Mouse (Mus musculus): ENCODE results near the gene Add1. TPM values are rescaled to one million over a fixed set of nuclear protein-coding genes. Genes with fewer than 3 reads are reported as not detected.

The Add1 gene
- polyA plus RNA-seq (2012; ENCODE audit: low replicate concordance) = 389 and 449 TPM in 2 replicates

GRCm38 (mm10) chr5:34573268-34574221, at the start of gene Add1:
Gene Add1, plus strand, starts transcription at chr5:34573664.

GRCm38 (mm10) chr5:34525663-34526476, 47.6 kb upstream of the Add1 start, which contains the start of gene Sh3bp2:
Gene Sh3bp2, plus strand, starts transcription at chr5:34525838.

GRCm38 (mm10) chr5:34636481-34637287, 63.2 kb downstream of the Add1 start, which contains the start of gene Mfsd10:
Gene Mfsd10, minus strand, starts transcription at chr5:34637212.

GRCm38 (mm10) chr5:34659686-34660590, 86.5 kb downstream of the Add1 start, which contains the start of the genes Nop14 and Grk4:
Gene Nop14, minus strand, starts transcription at chr5:34660148.
Gene Grk4, plus strand, starts transcription at chr5:34660379.

Other genes starting within 250 kb of the Add1 start
- 12.1 and 21.7 TPM in 2 replicates for gene Rnf4, start 237.4 kb upstream of the Add1 start, polyA plus RNA-seq (2012; ENCODE audit: low replicate concordance)
- 15.1 and 17.8 TPM in 2 replicates for gene Fam193a, start 203.7 kb upstream of the Add1 start, polyA plus RNA-seq (2012; ENCODE audit: low replicate concordance)
- gene Tnip2, start 59.7 kb upstream of the Add1 start, polyA plus RNA-seq (2012; ENCODE audit: low replicate concordance) = 2.8 and 3.1 TPM in 2 replicates
- 20.9 and 24.2 TPM in 2 replicates for gene Sh3bp2, start 47.8 kb upstream of the Add1 start, polyA plus RNA-seq (2012; ENCODE audit: low replicate concordance)
- 612 and 1,034 TPM in 2 replicates for gene Mfsd10, start 63.5 kb downstream of the Add1 start, polyA plus RNA-seq (2012; ENCODE audit: low replicate concordance)
- gene Nop14, start 86.5 kb downstream of the Add1 start, polyA plus RNA-seq (2012; ENCODE audit: low replicate concordance) = 12.9 and 21.0 TPM in 2 replicates
- gene Grk4, start 86.7 kb downstream of the Add1 start, polyA plus RNA-seq (2012; ENCODE audit: low replicate concordance) = 0.88 and 0.89 TPM in 2 replicates
- gene Htt, start 188.1 kb downstream of the Add1 start, polyA plus RNA-seq (2012; ENCODE audit: low replicate concordance) = 5.9 and 9.3 TPM in 2 replicates